Mouse (Mus musculus) naive thymus-derived CD4-positive, alpha-beta T cell, adult 2 months (primary cell): Measurements from ENCODE around the gene Gpr132.
"Not testable (repeated sequence)": the region's sequence is repeated elsewhere in the genome, so short reads cannot be mapped to it uniquely, and the experiment has no call there.

Experiments used
- DNase-seq: peaks from one replicate; pipeline ENCODE4 v3.0.0-alpha.2; 2011; ENCODE audit warnings: low read depth

The Gpr132 gene

DNA sequence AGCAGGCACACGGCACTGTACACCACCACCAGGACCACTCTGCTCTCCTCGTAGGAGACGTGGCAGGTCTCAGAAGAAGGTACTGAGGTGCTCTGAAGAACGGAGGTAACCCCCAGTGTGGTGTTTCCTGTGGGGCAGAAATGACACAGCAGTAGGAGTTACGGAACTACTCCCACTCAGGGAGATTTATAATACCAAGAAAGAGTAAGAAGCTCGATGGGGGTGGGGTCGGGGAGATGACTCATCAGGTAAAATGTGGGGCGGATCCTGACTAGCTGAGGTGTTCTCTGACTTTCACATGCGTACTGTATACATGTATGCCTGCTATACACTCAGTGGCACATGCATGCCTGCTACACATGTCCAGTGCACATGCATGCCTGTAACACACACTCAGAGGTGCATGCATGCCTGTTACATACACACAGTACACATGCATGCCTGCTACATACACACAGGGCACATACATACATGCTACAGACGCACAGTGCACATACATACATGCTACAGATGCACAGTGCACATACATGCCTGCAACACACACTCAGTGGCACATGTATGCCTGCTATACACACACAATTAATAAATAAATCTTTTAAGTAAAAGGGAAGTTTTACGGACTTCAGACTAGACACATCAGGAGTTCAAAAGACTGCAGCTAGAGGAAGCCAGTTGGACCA lies 14.8 kb downstream of the Gpr132 start:
- peak; percentile 63 for DNase-seq

DNA sequence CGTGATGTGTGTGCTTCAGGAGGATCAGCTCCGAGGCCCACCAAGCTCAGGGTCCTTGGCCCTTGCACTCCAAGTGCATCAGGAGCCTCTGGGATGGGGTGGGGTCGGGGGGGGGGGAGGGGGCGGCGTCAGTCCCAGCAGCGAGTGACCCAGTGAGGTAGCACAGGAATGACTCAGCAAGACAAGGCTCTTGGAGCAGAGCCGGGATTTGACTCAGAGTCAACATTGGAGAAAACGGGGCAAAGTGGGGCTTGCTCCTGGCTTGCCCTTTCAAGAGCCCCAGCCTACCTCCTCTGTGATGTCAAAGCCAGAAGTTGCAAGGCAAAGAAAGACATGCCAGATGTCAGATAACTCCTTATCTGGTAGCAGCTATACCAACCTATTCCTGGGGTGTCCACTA lies 16.9 kb downstream of the Gpr132 start:
- peak; percentile 9 for DNase-seq

DNA sequence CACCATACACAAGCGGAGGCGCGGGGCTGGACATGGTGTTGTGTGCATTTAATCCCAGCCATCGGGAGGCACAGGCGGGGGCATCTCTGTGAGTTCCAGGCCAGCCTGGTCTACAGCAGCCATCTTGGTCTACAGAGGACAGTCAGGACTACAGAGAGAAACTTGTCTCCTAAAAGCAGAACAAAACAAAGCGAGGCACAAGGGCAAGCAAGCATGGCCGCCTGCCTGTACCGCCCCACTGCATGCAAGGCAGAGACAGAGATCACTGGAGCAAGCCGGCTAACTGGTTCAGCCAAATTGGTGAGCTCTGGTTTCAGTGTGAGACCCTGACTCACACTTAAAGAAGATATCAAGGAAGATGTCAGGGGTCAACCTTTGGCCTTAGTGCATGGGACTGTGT lies 17.7 kb downstream of the Gpr132 start:
- peak; percentile 15 for DNase-seq

GRCm38 (mm10) chr12:112849235-112850022 lies 18.6 kb downstream of the Gpr132 start:
- DNase-seq = peak; percentile 65

DNA sequence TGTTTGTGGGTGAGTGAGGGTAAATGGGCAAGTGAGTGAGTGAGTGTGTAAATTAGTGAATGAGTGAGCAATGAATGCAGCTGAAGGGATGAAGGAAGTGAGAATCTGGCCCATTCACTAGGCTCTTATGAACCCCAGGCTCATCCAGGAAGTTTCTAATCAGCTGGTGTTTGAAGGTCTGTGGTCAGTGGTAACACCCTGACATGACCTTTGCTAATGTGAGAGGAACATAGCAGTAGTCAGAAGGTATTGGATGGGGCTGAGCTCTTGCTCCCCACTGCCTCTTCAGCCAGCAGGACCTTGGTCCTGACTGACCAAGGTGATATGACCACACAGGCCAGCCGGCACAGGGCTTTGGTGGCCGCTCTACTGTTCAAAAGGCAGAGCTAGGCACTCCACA lies 20.1 kb downstream of the Gpr132 start:
- peak; percentile 16 for DNase-seq

- DNase-seq = peak; percentile 94
Observed at GRCm38 (mm10) chr12:112843803-112844202, 24.2 kb downstream of the Gpr132 start.

DNA sequence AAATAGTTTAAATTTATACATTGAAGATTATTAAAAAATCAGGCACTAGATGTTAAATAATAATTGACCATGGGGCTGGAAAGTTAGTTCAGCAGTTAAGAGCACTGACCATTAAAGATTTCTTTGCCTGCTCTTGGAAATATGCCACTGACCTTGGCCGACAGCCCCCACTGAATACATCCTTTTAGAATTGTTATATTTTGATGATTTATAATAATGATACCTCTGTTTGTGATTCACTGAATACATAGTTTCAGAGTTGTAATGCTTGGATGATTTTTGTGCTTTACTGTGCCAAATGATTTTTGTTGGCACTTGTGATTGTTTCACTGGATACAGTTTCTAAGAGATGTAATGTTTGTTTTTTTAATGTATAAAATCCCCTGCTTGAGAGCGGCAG lies 25.9 kb downstream of the Gpr132 start:
- not testable (repeated sequence) for DNase-seq

- DNase-seq = peak; percentile 10
Observed at GRCm38 (mm10) chr12:112841338-112841892, 26.6 kb downstream of the Gpr132 start.

DNA sequence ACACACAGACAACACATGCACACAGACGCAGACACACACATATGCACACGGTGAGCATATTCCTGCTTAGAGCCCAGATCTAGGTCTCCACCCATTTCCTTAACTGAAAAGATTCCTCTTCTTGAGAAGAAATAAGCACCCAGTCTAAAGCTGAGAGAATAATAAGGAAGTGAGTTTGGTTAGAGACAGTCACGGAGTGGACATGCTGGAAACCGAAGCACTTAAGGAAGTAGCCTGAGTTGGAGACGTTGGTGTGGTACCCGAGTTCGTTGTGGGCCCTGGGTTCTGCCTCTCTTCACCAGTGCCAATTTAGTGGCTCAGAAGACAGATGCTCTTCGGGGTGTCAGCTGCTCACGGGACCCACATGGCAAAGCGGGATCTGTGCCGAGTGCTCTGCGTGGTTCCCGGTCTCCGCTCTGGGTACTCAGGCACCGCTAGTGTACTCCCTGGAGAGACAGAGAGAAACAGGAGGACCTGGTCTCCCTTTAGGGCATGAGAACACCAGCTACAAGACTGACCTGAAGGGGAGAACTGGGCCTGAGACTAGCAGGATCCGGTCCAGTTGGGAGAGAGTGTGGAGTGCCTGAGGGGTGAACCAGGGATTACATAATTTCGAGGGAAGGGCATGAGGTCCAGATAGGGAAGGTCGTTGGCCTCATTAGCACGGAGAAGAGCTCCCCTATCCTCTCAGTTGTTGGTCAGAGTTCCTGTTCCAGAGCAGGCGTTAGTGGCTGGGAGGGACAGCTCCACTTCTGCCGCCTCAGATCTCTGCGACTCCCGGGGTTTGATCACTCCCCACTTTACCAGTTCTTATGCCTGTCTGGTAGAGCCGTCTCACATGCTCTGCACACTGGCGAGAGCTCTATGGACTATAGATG lies 27.6 kb downstream of the Gpr132 start:
- DNase-seq = no peak

DNA sequence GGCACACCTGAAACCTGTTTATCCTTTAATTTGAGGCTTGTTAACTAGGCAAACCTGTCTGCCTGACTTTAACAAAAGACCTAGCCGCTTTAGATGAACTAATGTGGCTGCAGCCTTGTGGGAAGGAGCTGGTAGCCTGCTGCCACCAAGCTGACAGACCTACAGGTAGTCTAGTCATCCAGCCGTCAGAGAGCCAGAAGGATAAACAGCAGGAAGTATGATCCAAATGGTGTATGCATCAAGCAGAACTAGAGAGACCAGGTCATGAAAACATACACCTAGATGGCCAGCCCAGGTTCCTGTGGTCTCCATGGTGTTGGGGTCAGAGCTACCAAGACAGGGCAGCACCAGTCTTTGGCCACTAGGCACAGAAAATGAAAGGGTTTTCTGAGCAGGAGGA lies 33.0 kb downstream of the Gpr132 start:
- no peak for DNase-seq

GRCm38 (mm10) chr12:112833527-112833926 lies 34.5 kb downstream of the Gpr132 start:
- DNase-seq = no peak

DNA sequence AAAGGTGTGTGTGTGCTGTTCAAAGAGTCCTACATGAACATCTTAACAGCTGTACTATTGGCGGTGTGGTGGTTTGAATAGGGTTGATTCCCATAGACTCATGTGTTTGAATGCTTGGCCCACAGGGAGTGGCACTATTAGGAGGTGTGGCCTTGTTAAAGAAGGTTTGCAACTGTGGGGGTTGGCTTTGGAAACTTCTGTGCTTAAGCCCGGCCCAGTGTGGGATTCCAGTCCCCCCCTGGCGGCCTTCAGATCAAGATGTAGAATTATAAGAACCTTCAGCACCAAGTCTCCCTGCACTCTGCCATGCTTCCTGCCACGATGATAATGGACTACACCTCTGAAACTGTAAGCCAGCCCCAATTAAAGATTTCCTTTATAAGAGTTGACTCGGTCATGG lies 35.6 kb downstream of the Gpr132 start:
- DNase-seq = no peak

DNA sequence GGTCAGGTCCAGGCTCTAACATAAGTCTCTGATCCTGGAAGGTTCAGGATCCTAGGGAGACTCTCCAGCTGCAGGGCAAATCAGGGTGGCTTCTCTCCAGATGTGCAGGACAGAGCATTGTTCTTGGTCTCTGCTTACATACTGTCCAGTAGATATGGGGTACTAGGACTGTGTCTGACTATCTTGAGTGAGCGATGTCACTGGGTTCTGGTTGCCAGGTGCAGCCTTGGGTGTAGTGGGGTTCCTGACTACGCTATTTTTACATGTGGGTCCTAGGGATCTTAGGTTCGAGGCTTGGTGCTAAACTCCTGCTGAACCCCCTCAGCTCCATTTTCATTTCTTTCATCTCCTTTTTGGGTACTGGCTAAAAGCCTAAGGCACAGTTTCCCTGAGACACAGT lies 37.5 kb downstream of the Gpr132 start:
- DNase-seq = no peak

DNA sequence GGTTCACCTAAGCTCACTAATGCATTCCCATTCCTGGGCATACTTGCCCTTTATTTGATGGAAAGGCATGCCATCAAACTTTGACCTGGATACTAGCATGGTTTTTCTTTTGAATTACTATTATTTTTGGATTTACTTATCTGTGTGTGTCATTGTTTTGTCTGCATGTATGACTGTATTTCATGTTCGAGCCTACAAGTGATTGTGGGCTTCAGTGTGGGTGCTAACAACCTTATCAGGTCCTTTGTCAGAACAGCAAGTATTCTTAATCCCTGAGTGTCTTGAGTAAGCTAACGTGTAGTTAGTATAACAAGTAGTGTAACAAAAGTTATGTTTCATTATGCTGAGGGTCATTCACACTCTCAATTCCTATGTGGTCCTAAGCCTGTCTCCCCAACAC lies 37.9 kb downstream of the Gpr132 start:
- DNase-seq = no peak

- DNase-seq = peak; percentile 98
Observed at GRCm38 (mm10) chr12:112829244-112829864, 38.7 kb downstream of the Gpr132 start, which contains the start of gene Cdca4. TSS of gene Cdca4 (minus strand) at chr12:112829423.

- no peak for DNase-seq
Observed at GRCm38 (mm10) chr12:112828501-112829243, 39.4 kb downstream of the Gpr132 start.

GRCm38 (mm10) chr12:112825901-112826300 lies 42.1 kb downstream of the Gpr132 start:
- no peak for DNase-seq

DNA sequence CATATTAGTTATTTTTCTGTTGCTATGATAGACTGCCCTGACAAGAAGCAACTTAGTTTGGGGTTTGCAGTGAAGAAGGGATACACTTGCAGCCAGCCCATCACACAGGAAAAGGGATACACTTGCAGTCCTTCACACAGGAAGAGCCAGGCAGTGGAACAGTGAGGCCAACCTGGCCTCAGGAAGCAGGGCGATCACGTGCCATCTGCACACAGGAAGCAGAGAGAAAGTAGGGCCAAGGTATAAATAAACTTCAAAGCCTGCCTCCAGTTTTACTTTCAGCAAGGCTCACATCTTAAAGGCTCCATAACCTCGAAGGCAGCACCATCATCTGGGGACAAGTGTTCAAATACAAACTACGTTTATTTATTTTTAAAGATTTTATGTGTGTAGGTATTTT lies 44.8 kb downstream of the Gpr132 start:
- peak; percentile 69 for DNase-seq

DNA sequence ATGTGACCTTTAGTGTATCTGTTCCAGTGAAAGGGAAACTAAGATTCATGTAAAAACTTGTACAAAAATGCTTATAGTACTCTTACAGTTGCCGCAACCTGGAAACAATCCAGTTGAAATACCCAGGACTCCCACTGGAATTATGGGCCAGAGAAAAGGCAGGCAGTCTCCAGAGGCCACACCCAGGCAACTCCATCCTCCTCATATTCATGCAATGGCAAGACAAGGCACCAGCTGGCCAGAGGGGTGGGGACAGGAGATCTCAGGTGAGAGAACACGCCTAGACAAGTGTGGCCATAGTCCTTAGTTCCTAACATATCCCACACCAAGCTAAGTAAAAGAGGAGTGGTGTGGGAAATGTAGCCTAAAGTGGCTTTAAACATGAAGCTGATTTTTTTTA lies 45.4 kb downstream of the Gpr132 start:
- DNase-seq = no peak

GRCm38 (mm10) chr12:112821974-112822373 lies 46.1 kb downstream of the Gpr132 start:
- DNase-seq = peak; percentile 38

DNA sequence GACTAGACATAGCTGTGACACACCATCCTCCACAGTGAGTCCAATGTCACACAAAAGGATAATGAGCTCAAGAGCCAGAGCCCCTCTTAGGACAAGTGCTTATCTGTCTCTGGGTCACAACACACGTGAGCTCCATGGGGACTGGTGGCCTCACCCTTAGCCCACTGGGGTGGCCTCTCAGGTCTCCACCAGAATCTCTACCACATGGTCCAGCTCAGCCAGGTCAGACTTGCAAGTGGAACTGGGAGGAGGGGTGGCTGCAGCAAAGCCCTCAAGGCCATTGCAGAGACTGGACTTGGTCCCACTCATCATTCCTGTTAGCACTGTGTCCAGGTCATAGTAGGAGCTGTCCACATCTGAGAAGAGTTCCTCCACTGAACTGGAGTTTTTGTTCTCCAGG lies 46.8 kb downstream of the Gpr132 start:
- no peak for DNase-seq
